Mouse (Mus musculus) hindbrain, embryonic 15.5 days (tissue): ENCODE measurements around the gene Tenm4. TPM values are rescaled to one million over a fixed set of nuclear protein-coding genes. Genes with fewer than 3 reads are reported as not detected.

Experiments used
- microRNA counts: library from miRNA; unstranded; fragments of <30 nt; microRNA quantifications from one replicate; lab custom pipeline; 2016
- microRNA-seq: library from miRNA; unstranded; fragments of <30 nt; microRNA quantifications from one replicate; pipeline ENCODE4, GENCODE M21; 2016
- polyA plus RNA-seq: library from polyadenylated mRNA; unstranded; fragments of >200 nt; fragmentation: Nextera tagmentation; extraction: Ambion mirVana; gene quantifications from 2 replicates; pipeline ENCODE4 v1.2.1, GENCODE M21; 2015

Gene Tenm4
- polyA plus RNA-seq, 1 experiment from 2014 or later = 39.0 TPM

MicroRNAs encoded within 50 kb of the gene (microRNA counts, 519-probe panel; counts per million panel counts)
- microRNA mmu-miR-708 (lab: Ali Mortazavi, UCI) = 2,654 counts per million, percentile 47 among the panel's probes with 10 or more counts

Small RNA genes within 50 kb of the gene (microRNA-seq; reads per million reads assigned to microRNA genes)
- gene Mir6394 (not detected), gene Mir708 (2,429 reads per million, percentile 84 among the genes with 10 or more reads in this experiment)
